Mouse (Mus musculus) regulatory T cell (primary cell): Measurements from ENCODE around the gene Ranbp10.
"Not testable (repeated sequence)": the region's sequence is repeated elsewhere in the genome, so short reads cannot be mapped to it uniquely, and the experiment has no call there.

ENCODE experiments used
- in situ Hi-C: fragments of 300-600 bp; cut with MboI, MseI; formaldehyde crosslinking; loops from one replicate; pipeline ENCODE4 v1.15.1; 2025; ENCODE audit warnings: high pct_unique_total_duplicates

Ranbp10 gene

GRCm38 (mm10) chr8:105835318-105835717, 8.2 kb upstream of the Ranbp10 start:
- in situ Hi-C loops = no loop called here

DNA sequence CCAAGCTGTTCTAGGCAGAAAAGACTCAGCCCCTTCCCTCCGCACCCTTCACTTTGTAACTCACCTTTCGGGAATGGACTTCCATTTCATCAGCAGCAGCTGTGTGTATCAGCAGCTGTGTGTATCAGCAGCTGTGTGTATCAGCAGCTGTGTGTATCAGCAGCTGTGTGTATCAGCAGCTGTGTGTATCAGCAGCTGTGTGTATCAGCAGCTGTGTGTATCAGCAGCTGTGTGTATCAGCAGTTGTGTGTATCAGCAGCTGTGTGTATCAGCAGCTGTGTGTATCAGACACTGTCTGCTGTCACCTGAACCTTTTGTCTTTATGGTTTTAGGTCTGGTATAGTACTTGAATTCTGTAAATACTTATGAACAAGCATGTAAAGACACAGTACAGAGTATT, 6.6 kb upstream of the Ranbp10 start:
- in situ Hi-C loops = not testable (repeated sequence)

DNA sequence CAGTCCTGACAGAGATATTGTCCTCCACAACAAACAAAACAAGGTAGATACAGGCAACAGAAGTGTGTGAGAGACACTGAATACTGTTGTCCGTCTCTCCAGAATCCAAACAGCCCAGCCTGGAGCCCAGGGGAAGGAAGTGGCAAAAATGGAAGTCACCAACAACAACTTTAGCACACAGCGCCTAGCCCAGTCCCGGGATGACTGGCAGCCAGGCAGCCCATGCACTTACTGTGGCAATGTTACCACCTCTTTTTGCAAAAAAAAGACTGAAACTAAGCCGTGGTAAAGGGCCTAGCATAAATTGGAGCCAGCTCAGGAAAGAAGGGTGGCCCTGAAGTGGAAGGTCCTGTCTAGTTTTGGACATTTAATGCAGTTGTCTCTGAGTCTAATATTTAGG, 771 bp downstream of the Ranbp10 start:
- in situ Hi-C loops = loop anchor here (5.0 kb wide), 1 partner anchor 36 kb away; the partner anchor contains the start of gene Nutf2

- in situ Hi-C loops = loop anchor here (5.0 kb wide), 1 partner anchor 37 kb away; the partner anchor contains the start of gene Nutf2
These were observed 1.6 kb downstream of the Ranbp10 start for GRCm38 (mm10) chr8:105825506-105825905.

- in situ Hi-C loops = no loop called here
These were observed 6.2 kb downstream of the Ranbp10 start for GRCm38 (mm10) chr8:105820925-105821324.

DNA sequence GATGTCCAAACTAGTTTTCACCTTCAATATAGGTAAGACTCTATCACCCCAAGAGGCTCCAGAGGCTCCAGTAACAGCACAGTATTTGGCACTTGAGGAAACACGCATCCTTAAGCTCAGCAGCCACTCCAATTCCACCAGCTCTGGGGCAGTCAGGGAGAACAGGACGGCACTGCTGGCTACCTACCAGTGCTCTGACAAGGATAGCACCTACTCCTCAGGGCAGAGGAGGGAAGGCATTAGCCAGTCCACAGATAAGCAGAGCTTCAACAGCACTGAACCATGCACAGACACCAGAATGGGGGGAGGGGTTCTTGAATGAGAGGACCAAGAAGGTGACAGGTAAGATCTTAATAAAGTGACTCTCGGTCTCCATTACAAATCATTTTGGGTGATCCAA, 7.5 kb downstream of the Ranbp10 start:
- in situ Hi-C loops = no loop called here

DNA sequence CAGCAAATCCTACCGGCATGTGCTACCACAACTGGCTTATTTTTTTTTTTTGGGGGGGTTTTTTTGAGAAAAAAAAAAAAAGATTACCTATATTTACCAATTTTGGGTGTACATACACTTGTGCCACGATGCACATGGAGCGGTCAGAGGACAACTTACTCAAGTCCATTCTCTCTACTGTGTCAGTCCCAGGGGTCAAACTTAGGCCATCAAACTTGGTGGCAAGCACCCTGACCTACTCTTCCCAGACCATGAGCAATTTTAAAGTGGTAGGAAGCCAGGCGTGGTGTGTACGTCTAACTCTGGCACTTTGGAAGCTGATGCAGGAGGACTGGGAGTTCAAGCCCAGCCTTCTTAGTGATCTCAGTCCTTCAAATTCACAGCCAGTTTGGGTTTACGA, 13.9 kb downstream of the Ranbp10 start:
- in situ Hi-C loops = loop anchor here (5.0 kb wide), 1 partner anchor 51 kb away; no protein-coding TSS in a partner anchor

- in situ Hi-C loops = loop anchor here (5.0 kb wide), 1 partner anchor 50 kb away; no protein-coding TSS in a partner anchor
These were observed 14.6 kb downstream of the Ranbp10 start for GRCm38 (mm10) chr8:105812511-105812910.

- in situ Hi-C loops = loop anchor here (5.0 kb wide), 1 partner anchor 49 kb away; no protein-coding TSS in a partner anchor
These were observed 15.6 kb downstream of the Ranbp10 start for GRCm38 (mm10) chr8:105811543-105811942.

DNA sequence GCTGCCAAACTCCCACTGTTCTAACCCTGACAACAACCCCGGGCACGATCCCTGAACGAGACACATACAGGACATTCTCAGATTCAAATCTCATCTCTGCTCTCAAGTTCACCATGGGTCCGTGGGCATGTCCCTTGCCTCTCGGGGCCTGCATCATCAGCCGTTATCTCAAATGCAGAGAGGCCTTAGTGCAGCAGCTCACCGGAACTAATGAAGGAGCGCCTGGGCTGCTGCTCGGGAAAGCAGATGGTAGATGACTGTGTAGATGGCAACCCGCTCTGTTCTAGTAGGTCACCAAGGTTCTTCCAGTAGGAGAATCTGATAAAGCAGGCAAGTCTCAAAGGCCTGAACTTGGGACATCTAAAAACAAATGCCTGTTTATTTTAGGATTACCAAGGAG, 16.1 kb downstream of the Ranbp10 start:
- in situ Hi-C loops = loop anchor here (5.0 kb wide), 1 partner anchor 49 kb away; no protein-coding TSS in a partner anchor

- in situ Hi-C loops = loop anchor here (5.0 kb wide), 1 partner anchor 48 kb away; no protein-coding TSS in a partner anchor
These were observed 16.8 kb downstream of the Ranbp10 start for GRCm38 (mm10) chr8:105810245-105810786.

- in situ Hi-C loops = no loop called here
These were observed 18.7 kb downstream of the Ranbp10 start for GRCm38 (mm10) chr8:105808480-105808879.

DNA sequence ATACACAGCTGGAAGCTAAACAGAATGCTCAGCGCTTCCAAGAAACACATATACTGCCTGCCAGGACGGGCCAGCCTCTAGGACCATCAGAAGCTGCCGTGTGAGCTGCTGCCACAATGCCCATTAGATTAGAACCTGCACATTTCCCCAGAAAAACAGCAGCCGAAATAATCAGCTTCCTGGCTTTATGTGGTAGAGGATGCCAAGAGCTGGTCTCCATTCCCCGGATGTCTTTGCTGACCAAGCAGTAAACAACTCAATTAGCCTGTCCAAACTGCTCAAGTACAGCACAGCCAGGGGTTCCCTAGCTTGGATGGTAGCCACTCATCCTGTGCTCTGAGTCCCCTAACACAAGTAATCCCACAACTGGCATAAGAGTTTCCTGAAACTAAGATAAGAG, 19.4 kb downstream of the Ranbp10 start:
- in situ Hi-C loops = no loop called here

- in situ Hi-C loops = no loop called here
These were observed 21.2 kb downstream of the Ranbp10 start for GRCm38 (mm10) chr8:105805964-105806363.

- in situ Hi-C loops = no loop called here
These were observed 21.8 kb downstream of the Ranbp10 start for GRCm38 (mm10) chr8:105805346-105805745.

- in situ Hi-C loops = no loop called here
These were observed 22.4 kb downstream of the Ranbp10 start for GRCm38 (mm10) chr8:105804797-105805196.

- in situ Hi-C loops = no loop called here
These were observed 25.8 kb downstream of the Ranbp10 start for GRCm38 (mm10) chr8:105801153-105801904.

DNA sequence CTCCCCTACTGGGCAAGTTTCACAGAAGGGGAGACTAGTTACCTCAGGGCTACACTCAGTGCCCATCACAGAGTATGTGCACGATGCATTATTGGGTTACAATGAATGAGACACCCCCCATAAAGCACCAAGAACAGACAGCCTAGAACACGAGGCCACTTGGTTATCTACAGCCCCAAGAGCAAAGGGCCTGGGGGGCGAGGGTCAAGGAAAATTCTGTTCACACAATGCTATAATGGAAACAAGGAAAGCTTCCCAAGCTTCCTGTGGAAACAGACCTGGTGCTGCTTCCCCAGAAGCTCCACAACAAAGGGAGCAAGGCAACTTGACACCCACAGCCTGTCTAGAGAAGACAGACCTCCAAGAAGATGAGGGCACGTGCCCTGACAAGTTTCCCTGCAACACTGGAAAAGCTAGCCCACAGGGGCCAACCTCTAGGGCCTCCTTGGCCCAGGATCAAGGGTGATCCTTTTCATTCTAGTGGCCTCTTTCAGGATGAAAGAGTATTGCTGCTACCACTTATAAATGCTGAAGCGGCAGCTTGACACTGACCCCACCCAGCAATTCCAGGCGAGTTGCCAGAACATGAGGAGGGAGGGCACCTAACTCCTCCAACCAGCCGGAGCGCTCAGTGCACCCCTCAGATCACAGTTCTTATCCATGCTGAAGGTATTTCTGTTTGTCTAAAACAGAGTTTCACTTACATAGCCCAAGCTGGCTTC, 27.9 kb downstream of the Ranbp10 start:
- in situ Hi-C loops = loop anchor here (10.0 kb wide), 1 partner anchor 214 kb away; no protein-coding TSS in a partner anchor

DNA sequence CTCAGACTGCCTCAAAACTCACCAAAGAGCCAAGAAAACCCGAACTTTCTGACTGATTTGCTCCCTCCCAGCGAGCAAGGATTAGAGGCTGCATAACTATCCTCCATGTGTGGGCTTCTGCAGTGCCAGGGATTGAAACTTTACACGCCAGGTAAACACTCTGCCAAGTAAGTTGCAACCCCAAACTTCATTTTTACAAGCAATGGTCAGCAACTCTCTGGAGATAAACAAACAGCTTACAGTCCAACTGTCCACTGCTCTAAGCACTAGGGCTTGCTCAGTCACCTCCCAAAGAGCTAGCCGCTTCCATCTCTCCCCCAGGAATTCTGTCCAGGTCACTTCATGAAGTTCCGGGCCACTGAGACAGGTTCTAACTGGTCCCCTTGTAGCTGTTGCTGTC, 28.7 kb downstream of the Ranbp10 start:
- in situ Hi-C loops = loop anchor here (10.0 kb wide), 1 partner anchor 214 kb away; no protein-coding TSS in a partner anchor

- in situ Hi-C loops = loop anchor here (10.0 kb wide), 1 partner anchor 211 kb away; no protein-coding TSS in a partner anchor
These were observed 31.4 kb downstream of the Ranbp10 start for GRCm38 (mm10) chr8:105795785-105796184.

DNA sequence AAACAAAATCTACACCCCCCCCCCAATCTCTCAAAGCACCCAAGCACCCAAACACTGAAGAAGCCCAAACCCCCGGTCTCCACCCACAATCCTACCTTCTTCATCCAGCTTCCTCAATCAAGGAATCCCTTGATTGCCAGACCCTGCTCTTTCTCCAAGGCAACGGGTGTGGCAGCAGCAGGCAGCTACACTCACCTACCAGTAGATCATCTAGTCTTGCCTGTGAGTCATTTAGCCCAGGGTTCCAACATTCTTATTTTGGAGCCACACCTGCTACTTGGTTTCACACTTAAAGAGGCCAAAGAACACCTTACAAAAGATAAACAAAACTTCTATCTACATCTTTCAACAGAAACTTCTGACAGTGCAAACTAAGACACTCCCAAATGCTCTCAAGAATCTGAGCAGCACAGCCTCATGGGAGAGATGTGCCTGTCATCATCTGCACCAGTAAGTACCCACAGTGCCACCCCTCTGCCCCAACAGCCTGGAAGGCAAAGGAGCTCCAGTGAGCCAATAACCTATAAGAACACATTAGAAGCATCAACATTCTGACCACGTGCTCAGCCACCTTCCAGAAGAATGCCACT, 33.0 kb downstream of the Ranbp10 start:
- in situ Hi-C loops = loop anchor here (10.0 kb wide), 1 partner anchor 209 kb away; no protein-coding TSS in a partner anchor
